Mouse (Mus musculus) heart, embryonic 15.5 days (tissue): ENCODE data around the gene Klrc1. TPM values are rescaled to one million over a fixed set of nuclear protein-coding genes. Genes with fewer than 3 reads are reported as not detected.
A peak's percentile ranks its signal among the peaks of the same experiment; 100 is the strongest.
"Not testable (repeated sequence)": the region's sequence is repeated elsewhere in the genome, so short reads cannot be mapped to it uniquely, and the experiment has no call there.

Source experiments
- ATAC-seq: fragments of 200-750 bp; cut with Nextera tagmentation; replicated peaks from 2 replicates; pipeline ENCODE4 v1.8.0; 2017; ENCODE audit warnings: low read depth, moderate TSS enrichment; ENCODE audit not compliant: insufficient number of reproducible peaks, insufficient read depth, low FRiP score
- H3K27ac ChIP-seq: fragments of 300-500 bp; sonication (generic); 2 replicates; pipeline ENCODE4 v1.5.1; 2015; ENCODE audit warnings: mild to moderate bottlenecking, inconsistent platforms
- H3K27me3 ChIP-seq: fragments of 300-500 bp; sonication (generic); 2 replicates; pipeline ENCODE4 v1.6.1; 2015; ENCODE audit warnings: inconsistent platforms
- H3K36me3 ChIP-seq: fragments of 300-500 bp; sonication (generic); 2 replicates; pipeline ENCODE4 v1.6.1; 2015; ENCODE audit warnings: mild to moderate bottlenecking, inconsistent platforms
- H3K4me1 ChIP-seq: fragments of 300-500 bp; sonication (generic); replicated peaks from 2 replicates; pipeline ENCODE4 v1.6.1; 2015; ENCODE audit warnings: inconsistent platforms
- H3K4me2 ChIP-seq: fragments of 300-500 bp; sonication (generic); 2 replicates; pipeline ENCODE4 v1.6.1; 2015; ENCODE audit warnings: inconsistent platforms, mild to moderate bottlenecking, moderate library complexity
- H3K4me3 ChIP-seq: fragments of 300-500 bp; sonication (generic); 2 replicates; pipeline ENCODE4 v1.5.1; 2015; ENCODE audit warnings: mild to moderate bottlenecking, inconsistent platforms
- H3K9ac ChIP-seq: fragments of 300-500 bp; sonication (generic); 2 replicates; pipeline ENCODE4 v1.6.1; 2015; ENCODE audit warnings: mild to moderate bottlenecking, inconsistent platforms
- H3K9me3 ChIP-seq: fragments of 300-500 bp; sonication (generic); replicated peaks from 2 replicates; pipeline ENCODE4 v1.6.1; 2016; ENCODE audit warnings: inconsistent platforms
- WGBS: fragments of 180-500 bp; shearing (Covaris S2); methylation state at CpG from one replicate; pipeline ENCODE4 v1.1.7; 2015; ENCODE audit warnings: mixed read lengths; 5-methylcytosine and 5-hydroxymethylcytosine counted together
- polyA plus RNA-seq: library from polyadenylated mRNA; unstranded; fragments of >200 nt; fragmentation: Nextera tagmentation; extraction: Ambion mirVana; gene quantifications from 2 replicates; pipeline ENCODE4 v1.2.1, GENCODE M21; 2015

Klrc1 gene
- polyA plus RNA-seq = 0.20 and 0.37 TPM in 2 replicates

GRCm38 (mm10) chr6:129678873-129679272 lies at the start of gene Klrc1:
TSS of gene Klrc1 (minus strand) at chr6:129678973.
- no peak for ATAC-seq
- Histone ChIP-seq H3K9ac (no peak within 1 kb of the TSS), H3K9me3 (no peaks in the 10 kb centered on the region), H3K4me1 (no peaks in the 10 kb centered on the region), H3K4me2 (no peak within 1 kb of the TSS), H3K27me3 (no peaks in the 10 kb centered on the region), H3K36me3 (no peaks in the 10 kb centered on the region), H3K4me3 (no peak within 1 kb of the TSS), H3K27ac (no peak within 1 kb of the TSS)
- WGBS = 71% methylated on average over 3 of the region's 3 CpGs

GRCm38 (mm10) chr6:129727237-129727636 lies 48.5 kb upstream of the Klrc1 start:
- no peak for ATAC-seq
- Histone ChIP-seq H3K4me3 (no peak overlapping the region), H3K36me3 (no peaks in the 10 kb centered on the region), H3K27me3 (no peaks in the 10 kb centered on the region), H3K27ac (no peak overlapping the region), H3K4me2 (no peak overlapping the region), H3K9ac (no peak overlapping the region), H3K9me3 (no peaks in the 10 kb centered on the region), H3K4me1 (no peaks in the 10 kb centered on the region)
- WGBS = 81% methylated on average over 1 of the region's 1 CpGs

DNA sequence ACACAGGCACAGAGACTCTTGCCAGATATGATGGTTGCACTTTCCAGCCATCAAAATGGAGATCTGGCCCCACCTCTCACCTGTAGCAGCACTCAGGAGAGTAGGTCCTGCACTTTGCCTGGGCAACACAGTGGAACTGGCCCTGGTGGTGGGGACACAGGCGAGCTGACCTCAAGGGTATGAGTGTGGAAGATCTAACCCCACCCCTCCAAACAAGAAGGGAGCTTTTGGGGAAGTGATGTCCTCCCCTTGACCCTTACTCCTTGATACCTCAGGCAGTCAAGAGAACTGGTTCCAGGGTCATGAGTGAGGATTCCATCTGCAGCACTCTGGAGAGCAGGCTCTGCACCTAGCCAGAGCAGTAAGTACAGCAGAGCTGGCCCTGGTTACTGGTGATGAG lies 42.6 kb upstream of the Klrc1 start:
- H3K36me3 ChIP-seq = no peaks in the 10 kb centered on the region
- 58% methylated on average over 1 of the region's 1 CpGs for WGBS
- no peaks in the 10 kb centered on the region for H3K4me1 ChIP-seq
- no peaks in the 10 kb centered on the region for H3K9me3 ChIP-seq
- ATAC-seq = 0 out of 2 replicates have a peak, but pooled peaks have one; percentile 22
- H3K4me3 ChIP-seq = no peak overlapping the region
- H3K27ac ChIP-seq = no peak overlapping the region
- no peak overlapping the region for H3K4me2 ChIP-seq
- no peaks in the 10 kb centered on the region for H3K27me3 ChIP-seq
- H3K9ac ChIP-seq = no peak overlapping the region

GRCm38 (mm10) chr6:129720487-129720886 lies 41.7 kb upstream of the Klrc1 start:
- WGBS = 26% methylated on average over 3 of the region's 3 CpGs
- no peaks in the 10 kb centered on the region for H3K9me3 ChIP-seq
- H3K27ac ChIP-seq = no peak overlapping the region
- no peak overlapping the region for H3K4me3 ChIP-seq
- no peak for ATAC-seq
- H3K9ac ChIP-seq = no peak overlapping the region
- no peaks in the 10 kb centered on the region for H3K36me3 ChIP-seq
- H3K4me2 ChIP-seq = no peak overlapping the region
- H3K4me1 ChIP-seq = no peaks in the 10 kb centered on the region
- no peaks in the 10 kb centered on the region for H3K27me3 ChIP-seq

GRCm38 (mm10) chr6:129717032-129717431 lies 38.3 kb upstream of the Klrc1 start, which contains the start of gene Klri1:
TSS of gene Klri1 (minus strand) at chr6:129717132.
- no peaks in the 10 kb centered on the region for H3K36me3 ChIP-seq
- 73% methylated on average over 4 of the region's 4 CpGs for WGBS
- H3K27me3 ChIP-seq = no peaks in the 10 kb centered on the region
- ATAC-seq = no peak
- H3K4me1 ChIP-seq = no peaks in the 10 kb centered on the region
- H3K9me3 ChIP-seq = no peaks in the 10 kb centered on the region
- H3K27ac ChIP-seq = no peak within 1 kb of the TSS
- no peak within 1 kb of the TSS for H3K9ac ChIP-seq
- no peak within 1 kb of the TSS for H3K4me2 ChIP-seq
- no peak within 1 kb of the TSS for H3K4me3 ChIP-seq

DNA sequence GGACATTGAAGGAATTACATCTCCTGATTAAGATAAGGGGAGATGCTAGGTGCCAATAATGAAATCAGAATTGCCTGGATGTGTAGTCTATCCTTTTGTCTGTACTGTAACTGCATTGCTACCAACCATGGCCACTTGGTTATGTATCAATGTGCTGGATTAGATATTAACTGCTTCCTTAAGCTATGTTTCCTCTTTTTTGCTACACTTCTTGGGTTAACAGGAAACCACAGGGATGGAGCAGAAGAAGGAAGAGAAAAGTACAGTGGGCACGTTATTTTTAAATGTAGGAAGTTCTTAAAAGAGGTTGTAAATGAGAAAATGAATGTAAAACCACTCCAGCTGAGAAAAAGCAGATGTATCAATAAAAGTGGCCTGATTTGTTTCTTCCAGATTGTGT lies 34.8 kb upstream of the Klrc1 start:
- ATAC-seq = no peak
- WGBS = 17% methylated on average over 1 of the region's 1 CpGs
- H3K9ac ChIP-seq = no peak overlapping the region
- H3K4me2 ChIP-seq = no peak overlapping the region
- H3K27me3 ChIP-seq = no peaks in the 10 kb centered on the region
- H3K27ac ChIP-seq = no peak overlapping the region
- no peaks in the 10 kb centered on the region for H3K36me3 ChIP-seq
- H3K9me3 ChIP-seq = no peaks in the 10 kb centered on the region
- H3K4me1 ChIP-seq = no peaks in the 10 kb centered on the region
- no peak overlapping the region for H3K4me3 ChIP-seq

DNA sequence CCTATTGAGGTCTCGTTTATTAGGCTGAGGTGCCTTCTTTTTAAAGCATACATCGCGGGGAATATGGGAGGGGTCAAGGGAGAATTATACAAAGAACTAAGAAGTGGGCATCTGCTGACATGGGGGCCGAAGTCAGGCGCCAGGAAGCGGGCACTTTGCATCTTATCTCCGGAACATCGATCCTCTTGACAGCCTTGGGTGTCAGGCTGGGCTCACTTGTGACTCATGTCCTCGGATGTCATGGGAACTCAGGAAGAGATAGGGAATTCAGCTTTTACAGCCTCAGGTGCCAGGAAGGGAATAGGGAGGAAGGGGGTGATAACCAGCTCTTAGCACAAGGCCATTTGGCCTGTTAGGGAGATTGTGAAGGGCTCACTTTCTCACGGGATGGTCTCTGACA lies 12.7 kb upstream of the Klrc1 start:
- WGBS = 49% methylated on average over 10 of the region's 10 CpGs
- ATAC-seq, H3K27me3 ChIP-seq, H3K36me3 ChIP-seq, H3K27ac ChIP-seq, H3K4me2 ChIP-seq, H3K9me3 ChIP-seq, H3K4me1 ChIP-seq, H3K4me3 ChIP-seq, H3K9ac ChIP-seq: not testable (repeated sequence)

- Histone ChIP-seq H3K4me1 (no peaks in the 10 kb centered on the region), H3K27me3 (no peaks in the 10 kb centered on the region), H3K4me2 (no peak overlapping the region), H3K9ac (no peak overlapping the region), H3K4me3 (no peak overlapping the region), H3K9me3 (no peaks in the 10 kb centered on the region), H3K27ac (no peak overlapping the region), H3K36me3 (no peaks in the 10 kb centered on the region)
- ATAC-seq = no peak
- 39% methylated on average over 1 of the region's 1 CpGs for WGBS
Observed at GRCm38 (mm10) chr6:129680379-129680778, 1.6 kb upstream of the Klrc1 start.

DNA sequence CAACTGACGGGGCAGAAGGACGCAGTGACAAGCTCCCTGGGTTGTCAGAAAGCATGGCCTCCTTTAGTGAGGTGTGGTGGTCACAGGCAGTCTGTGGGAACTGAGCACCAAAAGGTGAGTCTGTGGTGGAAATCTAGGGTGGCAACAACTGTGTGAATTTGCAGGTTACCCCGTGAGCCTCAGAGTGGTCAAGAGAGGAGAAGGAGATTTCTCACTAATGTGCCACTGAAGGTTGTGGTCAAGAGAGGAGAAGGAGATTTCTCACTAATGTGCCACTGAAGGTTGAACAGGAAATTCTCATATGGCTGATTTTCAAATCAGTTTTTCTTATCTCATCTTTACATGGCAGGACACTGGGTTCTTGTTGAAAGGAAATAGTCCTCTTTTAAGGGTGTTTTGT lies 17.5 kb downstream of the Klrc1 start:
- WGBS = no CpG with 5 or more reads among the region's 3 CpGs
- not testable (repeated sequence) for ATAC-seq, H3K9ac ChIP-seq, H3K27me3 ChIP-seq, H3K4me1 ChIP-seq, H3K36me3 ChIP-seq, H3K4me3 ChIP-seq, H3K9me3 ChIP-seq, H3K27ac ChIP-seq, H3K4me2 ChIP-seq

DNA sequence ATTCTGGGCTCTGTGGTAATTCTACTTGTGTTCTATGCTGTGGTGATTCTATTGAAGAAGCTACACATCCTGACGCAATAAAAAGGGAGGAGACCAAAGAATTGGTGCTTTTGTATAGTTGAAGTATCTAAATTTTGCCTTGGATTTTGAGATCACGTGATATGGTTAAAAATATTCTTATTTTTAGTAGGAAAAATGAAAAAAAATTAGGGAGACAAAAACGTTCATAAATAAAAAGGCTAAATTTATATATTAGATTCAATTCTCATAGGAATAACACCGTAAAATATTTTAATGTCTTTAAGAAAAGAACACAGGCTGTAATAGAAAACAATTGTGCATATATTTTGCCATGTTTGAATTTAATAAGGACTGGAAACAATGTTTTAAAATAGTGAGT lies 18.2 kb downstream of the Klrc1 start, which contains the start of gene Klrc2:
TSS of gene Klrc2 (minus strand) at position 101 of the 400 bp plus-strand sequence.
- H3K9ac ChIP-seq, H3K27me3 ChIP-seq, ATAC-seq, H3K9me3 ChIP-seq, H3K4me1 ChIP-seq, H3K4me2 ChIP-seq, H3K4me3 ChIP-seq, H3K27ac ChIP-seq, H3K36me3 ChIP-seq: not testable (repeated sequence)
- 64% methylated on average over 4 of the region's 4 CpGs for WGBS

DNA sequence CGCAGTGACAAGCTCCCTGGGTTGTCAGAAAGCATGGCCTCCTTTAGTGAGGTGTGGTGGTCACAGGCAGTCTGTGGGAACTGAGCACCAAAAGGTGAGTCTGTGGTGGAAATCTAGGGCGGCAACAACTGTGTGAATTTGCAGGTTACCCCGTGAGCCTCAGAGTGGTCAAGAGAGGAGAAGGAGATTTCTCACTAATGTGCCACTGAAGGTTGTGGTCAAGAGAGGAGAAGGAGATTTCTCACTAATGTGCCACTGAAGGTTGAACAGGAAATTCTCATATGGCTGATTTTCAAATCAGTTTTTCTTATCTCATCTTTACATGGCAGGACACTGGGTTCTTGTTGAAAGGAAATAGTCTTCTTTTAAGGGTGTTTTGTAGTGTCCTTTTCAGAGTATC lies 34.7 kb downstream of the Klrc1 start:
- H3K4me1 ChIP-seq, H3K27ac ChIP-seq, H3K4me2 ChIP-seq, H3K9ac ChIP-seq, H3K4me3 ChIP-seq, H3K27me3 ChIP-seq, H3K9me3 ChIP-seq, ATAC-seq, H3K36me3 ChIP-seq: not testable (repeated sequence)
- 83% methylated on average over 1 of the region's 3 CpGs for WGBS

GRCm38 (mm10) chr6:129643237-129643636 lies 35.5 kb downstream of the Klrc1 start, which contains the start of gene Klrc3:
TSS of gene Klrc3 (minus strand) at chr6:129643337.
- not testable (repeated sequence) for H3K9me3 ChIP-seq, H3K36me3 ChIP-seq, H3K9ac ChIP-seq, H3K27me3 ChIP-seq, H3K4me1 ChIP-seq, H3K4me3 ChIP-seq, H3K27ac ChIP-seq, ATAC-seq, H3K4me2 ChIP-seq
- 78% methylated on average over 3 of the region's 3 CpGs for WGBS
